Mouse (Mus musculus): ENCODE results near the gene Mab21l2.
A peak's percentile ranks its signal among the peaks of the same experiment; 100 is the strongest.

The Mab21l2 gene

GRCm38 (mm10) chr3:86548091-86549015 is at the start of gene Mab21l2:
Mab21l2 (minus strand) TSS chr3:86548629.
- peak; percentile 65 for DNase-seq (ENCODE audit: extremely low spot score, low spot score)

- DNase-seq (ENCODE audit: extremely low spot score, low spot score): no peak
Measured at GRCm38 (mm10) chr3:86575312-86575711, 26.9 kb upstream of the Mab21l2 start.

- DNase-seq (ENCODE audit: extremely low spot score, low spot score): no peak
Measured at GRCm38 (mm10) chr3:86572519-86573244, 24.3 kb upstream of the Mab21l2 start.

- no peak for DNase-seq (ENCODE audit: extremely low spot score, low spot score)
Measured at GRCm38 (mm10) chr3:86571518-86571917, 23.1 kb upstream of the Mab21l2 start.

- no peak for DNase-seq (ENCODE audit: extremely low spot score, low spot score)
Measured at GRCm38 (mm10) chr3:86567312-86567711, 18.9 kb upstream of the Mab21l2 start.

GRCm38 (mm10) chr3:86561396-86561795 is 13.0 kb upstream of the Mab21l2 start:
- no peak for DNase-seq (ENCODE audit: extremely low spot score, low spot score)

- no peak for DNase-seq (ENCODE audit: extremely low spot score, low spot score)
Measured at GRCm38 (mm10) chr3:86561023-86561344, 12.6 kb upstream of the Mab21l2 start.

GRCm38 (mm10) chr3:86560281-86561022 is 12.0 kb upstream of the Mab21l2 start:
- no peak for DNase-seq (ENCODE audit: extremely low spot score, low spot score)

- no peak for DNase-seq (ENCODE audit: extremely low spot score, low spot score)
Measured at GRCm38 (mm10) chr3:86559635-86560034, 11.2 kb upstream of the Mab21l2 start.

GRCm38 (mm10) chr3:86558976-86559375 is 10.5 kb upstream of the Mab21l2 start:
- no peak for DNase-seq (ENCODE audit: extremely low spot score, low spot score)

- DNase-seq (ENCODE audit: extremely low spot score, low spot score): no peak
Measured at GRCm38 (mm10) chr3:86552170-86552569, 3.7 kb upstream of the Mab21l2 start.

GRCm38 (mm10) chr3:86551011-86551728 is 2.7 kb upstream of the Mab21l2 start:
- peak; percentile 24 for DNase-seq (ENCODE audit: extremely low spot score, low spot score)

GRCm38 (mm10) chr3:86550301-86551010 is 2.0 kb upstream of the Mab21l2 start:
- DNase-seq (ENCODE audit: extremely low spot score, low spot score): peak; percentile 68

- peak; percentile 71 for DNase-seq (ENCODE audit: extremely low spot score, low spot score)
Measured at GRCm38 (mm10) chr3:86547251-86547791, 1.1 kb downstream of the Mab21l2 start.

- peak; percentile 77 for DNase-seq (ENCODE audit: extremely low spot score, low spot score)
Measured at GRCm38 (mm10) chr3:86546471-86547250, 1.8 kb downstream of the Mab21l2 start.

GRCm38 (mm10) chr3:86545945-86546344 is 2.5 kb downstream of the Mab21l2 start:
- no peak for DNase-seq (ENCODE audit: extremely low spot score, low spot score)

- peak; percentile 23 for DNase-seq (ENCODE audit: extremely low spot score, low spot score)
Measured at GRCm38 (mm10) chr3:86544785-86545184, 3.6 kb downstream of the Mab21l2 start.

- DNase-seq (ENCODE audit: extremely low spot score, low spot score): no peak
Measured at GRCm38 (mm10) chr3:86541863-86542397, 6.5 kb downstream of the Mab21l2 start.

GRCm38 (mm10) chr3:86541074-86541614 is 7.3 kb downstream of the Mab21l2 start:
- DNase-seq (ENCODE audit: extremely low spot score, low spot score): no peak

All from neural tube, embryonic 10.5 days (tissue).